Mouse (Mus musculus): ENCODE measurements around the gene Sox11. TPM values are rescaled to one million over a fixed set of nuclear protein-coding genes. Genes with fewer than 3 reads are reported as not detected.
A peak's percentile ranks its signal among the peaks of the same experiment; 100 is the strongest.

The Sox11 gene
- total RNA-seq, 2 experiments from 2014 or later = 14.4 to 19.6 TPM

DNA sequence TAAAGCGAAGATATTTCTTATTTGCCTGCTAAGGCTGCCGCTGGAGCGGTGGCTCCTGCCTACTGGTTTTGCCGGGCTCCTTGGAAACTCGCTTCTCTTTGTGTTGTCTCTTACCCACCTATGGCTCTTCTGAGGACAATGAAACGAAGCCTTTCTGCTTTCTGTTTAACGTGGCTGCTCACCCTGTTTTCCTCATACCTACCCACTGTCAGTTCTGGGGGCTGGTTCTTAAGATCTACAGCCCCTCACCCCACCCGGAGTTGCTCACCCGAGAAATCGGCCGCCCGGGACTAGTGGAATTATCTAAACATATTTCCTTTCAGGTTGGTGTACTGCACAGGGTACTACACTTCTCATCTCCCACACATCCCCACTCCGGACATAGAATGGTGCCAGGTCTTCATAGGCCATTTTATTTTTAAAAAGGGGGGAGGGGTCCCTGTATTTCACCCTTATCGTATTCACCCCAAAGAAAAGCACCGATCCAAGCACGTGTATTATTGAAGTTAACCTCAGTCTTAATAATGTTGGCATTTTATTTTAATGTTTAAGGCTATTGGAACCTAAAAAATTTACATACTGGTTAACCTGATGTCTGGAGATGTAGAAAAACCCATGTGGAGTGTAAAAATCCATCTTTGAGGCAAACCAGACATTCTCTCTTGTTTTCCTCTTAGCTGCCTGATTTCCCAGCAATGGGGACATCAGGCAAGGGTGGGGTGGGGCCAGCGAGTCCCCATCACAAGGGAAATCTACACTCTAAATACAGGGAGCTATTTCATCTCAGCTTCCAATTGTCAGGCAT is 1.4 kb upstream of the Sox11 start:
- no peak for TF ChIP-seq CTCF (IDR thresholded peaks at IDR 0.05)
- Histone ChIP-seq H3K4me3 (peak overlapping the region; percentile 51), H3K27ac (peak overlapping the region; percentile 81)
- DNase-seq (ENCODE audit: extremely low spot score in 1 of 2, low spot score in 2 of 2) = no peak
- intact Hi-C loops (cut with DNase I) = loop anchor here (1.0 to 5.0 kb wide), 10 partner anchors 255 to 1088 kb away; no protein-coding TSS in a partner anchor

DNA sequence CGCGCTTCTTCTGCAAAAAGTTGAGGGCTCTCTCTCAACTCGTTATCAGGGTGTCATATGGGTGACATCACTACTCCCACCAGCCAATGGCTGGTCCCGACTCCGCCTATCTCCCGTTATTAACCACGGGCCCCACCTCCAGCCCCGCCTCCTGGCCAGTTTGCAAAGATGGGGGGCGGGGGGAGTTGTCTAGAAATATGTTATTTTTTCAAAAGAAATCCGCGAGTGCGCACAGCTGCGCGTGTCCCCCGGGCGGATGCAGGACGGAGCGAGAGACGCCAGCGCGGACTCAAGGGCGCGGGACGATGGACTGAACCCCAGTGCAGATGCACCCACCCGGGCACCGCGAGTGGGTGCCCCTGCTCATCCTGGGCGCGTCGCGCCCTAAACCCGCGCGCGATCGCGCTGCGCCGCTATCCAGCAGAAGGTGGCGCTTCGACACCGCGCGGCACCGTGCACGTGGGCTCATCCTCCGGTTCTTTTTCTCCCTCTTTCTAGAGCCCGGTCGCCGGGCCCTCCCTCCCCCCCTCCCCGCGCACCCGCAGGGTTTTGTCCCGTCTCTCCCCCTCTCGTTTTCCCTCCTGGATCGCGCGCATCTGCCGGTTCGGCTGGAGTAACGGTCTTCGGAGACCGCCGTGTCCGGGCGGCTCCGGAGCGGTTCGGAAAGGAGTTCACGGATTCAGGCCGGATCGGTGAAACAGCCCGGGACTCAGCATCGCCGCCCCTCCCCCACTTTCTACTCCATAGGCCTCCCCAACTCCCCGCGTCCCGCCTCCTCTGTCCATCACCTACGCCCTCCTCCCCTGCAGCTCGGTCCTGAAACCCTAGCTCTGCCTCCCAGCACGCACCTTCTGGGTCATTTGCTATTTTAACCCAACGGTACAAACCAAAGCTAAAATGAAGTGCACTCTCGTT is 574 bp upstream of the Sox11 start:
- Histone ChIP-seq H3K27ac (peak overlapping the region; percentile 90), H3K4me3 (peak overlapping the region; percentile 51)
- TF ChIP-seq CTCF (IDR thresholded peaks at IDR 0.05) = peak; percentile 66
- peak; percentile 85 to 90 for DNase-seq (ENCODE audit: extremely low spot score in 1 of 2, low spot score in 2 of 2)
- intact Hi-C loops (cut with DNase I) = loop anchor here (1.0 to 5.0 kb wide), 10 partner anchors 256 to 1089 kb away; no protein-coding TSS in a partner anchor

DNA sequence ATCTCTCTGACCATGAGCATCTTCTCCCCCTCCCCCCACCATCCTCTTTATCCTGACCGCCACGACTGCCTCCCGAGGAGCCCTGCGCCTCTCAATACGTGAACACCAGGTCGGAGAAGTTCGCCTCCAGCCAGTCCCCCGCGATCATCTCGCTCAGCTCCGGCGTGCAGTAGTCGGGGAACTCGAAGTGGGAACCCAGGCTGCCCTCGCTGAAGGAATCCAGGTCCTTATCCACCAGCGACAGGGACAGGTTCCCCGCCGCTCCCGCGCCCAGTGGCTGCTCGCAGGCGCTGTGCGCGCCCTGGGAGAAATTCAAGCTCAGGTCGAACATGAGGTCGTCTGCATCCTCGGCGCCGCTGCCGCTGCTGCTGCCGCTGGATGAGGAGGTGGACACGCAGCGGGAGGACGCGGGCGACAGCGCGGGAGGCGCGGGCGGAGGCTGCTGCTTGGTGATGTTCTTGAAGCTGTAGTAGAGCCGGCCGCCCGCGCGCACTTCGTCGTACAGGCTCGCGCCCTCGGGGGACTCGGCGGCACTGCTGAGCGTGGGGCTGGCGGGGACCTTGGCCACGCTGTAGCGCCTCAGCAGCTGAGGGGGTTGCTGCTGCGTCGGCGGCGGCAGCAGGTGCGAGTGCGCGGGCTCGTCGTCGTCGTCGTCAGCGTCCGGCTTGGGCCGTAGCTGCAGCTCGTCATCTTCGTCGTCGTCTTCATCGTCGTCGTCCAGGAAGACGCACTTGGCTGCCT is 1.1 kb downstream of the Sox11 start:
- intact Hi-C loops (cut with DNase I) = loop anchor here (2.0 to 5.0 kb wide), 8 partner anchors 182 to 1076 kb away; no protein-coding TSS in a partner anchor
- TF ChIP-seq CTCF (IDR thresholded peaks at IDR 0.05) = no peak
- DNase-seq (ENCODE audit: extremely low spot score in 1 of 2, low spot score in 2 of 2) = peak; percentile 69 to 74
- H3K4me3 ChIP-seq = peak overlapping the region; percentile 51
- H3K27ac ChIP-seq = peak overlapping the region; percentile 90

DNA sequence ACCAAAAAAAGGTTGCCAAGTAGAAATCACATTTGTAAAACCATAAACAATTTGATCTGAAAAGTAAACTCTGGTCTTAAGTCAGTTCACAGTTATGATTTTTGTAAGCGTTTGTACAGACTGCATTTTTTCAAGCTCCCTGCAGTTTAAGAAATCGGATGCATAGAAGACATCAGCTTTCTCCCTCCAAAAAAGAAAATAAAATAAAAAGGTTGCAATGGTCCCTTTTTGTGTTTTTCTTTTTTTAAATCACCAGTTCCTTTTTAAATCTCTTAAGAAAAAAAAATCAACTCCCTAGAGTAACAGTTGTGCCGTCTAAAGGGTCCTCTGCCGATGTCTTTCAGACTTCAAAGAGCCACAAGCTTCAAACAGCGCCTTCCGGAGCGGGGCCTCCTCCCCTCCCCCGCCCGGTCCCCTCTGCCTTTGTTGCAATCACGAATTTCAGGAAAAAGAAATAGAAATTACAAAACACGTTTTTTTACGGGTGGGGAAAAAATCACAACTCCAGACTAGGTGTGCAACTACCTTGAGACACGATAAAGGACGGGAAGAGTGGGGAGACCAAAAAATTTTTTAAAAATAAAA is 1.8 kb downstream of the Sox11 start:
- intact Hi-C loops (cut with DNase I) = loop anchor here (2.0 to 5.0 kb wide), 8 partner anchors 182 to 1077 kb away; no protein-coding TSS in a partner anchor
- Histone ChIP-seq H3K4me3 (peak overlapping the region; percentile 51), H3K27ac (peak overlapping the region; percentile 90; the same call in 1 of the 2 replicates)
- DNase-seq (ENCODE audit: extremely low spot score in 1 of 2, low spot score in 2 of 2) = no peak
- no peak for TF ChIP-seq CTCF (IDR thresholded peaks at IDR 0.05)

DNA sequence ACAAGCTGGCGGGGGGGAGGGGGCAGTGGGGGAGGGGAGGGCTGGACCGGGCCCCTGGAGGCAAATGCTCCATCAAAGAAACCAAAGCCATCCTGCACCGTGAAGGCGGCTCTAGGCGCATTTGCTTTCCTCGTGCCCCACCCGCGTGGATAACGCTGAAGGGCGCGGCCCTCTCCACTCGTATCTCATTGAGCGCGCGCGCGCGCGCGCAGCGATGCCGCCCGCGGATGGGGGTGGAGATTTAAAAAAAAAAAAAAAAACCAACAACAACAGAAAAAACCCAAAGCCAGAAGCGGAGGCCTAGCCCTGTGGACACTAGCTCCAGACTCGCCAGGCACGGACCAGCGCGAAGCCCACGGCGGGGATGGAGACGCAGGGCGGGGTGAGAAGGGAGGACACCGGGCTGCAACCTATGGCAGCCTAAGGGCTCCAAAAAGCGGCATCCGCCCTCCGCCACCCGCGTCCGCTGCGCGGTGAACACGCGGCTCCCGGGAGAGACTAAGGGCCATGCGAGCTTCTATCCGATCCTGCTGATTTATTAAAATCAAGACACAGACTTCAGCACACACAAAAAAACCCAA is 3.1 kb downstream of the Sox11 start:
- TF ChIP-seq CTCF (IDR thresholded peaks at IDR 0.05) = no peak
- Histone ChIP-seq H3K4me3 (peak overlapping the region; percentile 51), H3K27ac (peak overlapping the region; percentile 92)
- peak; percentile 65 to 66 for DNase-seq (ENCODE audit: extremely low spot score in 1 of 2, low spot score in 2 of 2)
- intact Hi-C loops (cut with DNase I) = loop anchor here (2.0 to 10.0 kb wide), 3 partner anchors 277 to 864 kb away; no protein-coding TSS in a partner anchor

- Histone ChIP-seq H3K4me3 (peak overlapping the region; percentile 51), H3K27ac (peak overlapping the region; percentile 92)
- intact Hi-C loops (cut with DNase I) = loop anchor here (2.0 to 10.0 kb wide), 3 partner anchors 276 to 864 kb away; no protein-coding TSS in a partner anchor
- TF ChIP-seq CTCF (IDR thresholded peaks at IDR 0.05) = no peak
- DNase-seq (ENCODE audit: extremely low spot score in 1 of 2, low spot score in 2 of 2) = peak; percentile 59 to 63
Observed at GRCm38 (mm10) chr12:27338721-27339170, 3.6 kb downstream of the Sox11 start.

DNA sequence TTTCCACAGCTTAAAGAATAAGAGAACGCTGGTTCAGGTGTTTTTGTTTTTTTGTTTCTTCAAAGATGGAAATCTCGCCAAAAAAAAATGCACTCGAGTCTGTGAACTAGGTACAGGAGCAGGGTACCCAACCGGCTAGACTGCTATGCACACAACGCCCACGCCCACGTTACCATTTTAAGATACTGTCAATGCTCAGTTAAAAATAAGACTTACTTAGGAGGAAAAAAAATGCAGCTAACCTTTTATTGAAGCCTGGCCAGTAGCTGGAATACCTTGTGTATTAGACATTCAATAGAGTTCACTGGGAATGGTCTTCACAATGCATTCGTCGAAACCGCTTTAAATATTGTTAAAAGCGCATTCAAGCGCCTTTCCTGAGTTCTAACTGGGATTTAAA is 4.3 kb downstream of the Sox11 start:
- peak overlapping the region; percentile 51 for H3K4me3 ChIP-seq
- intact Hi-C loops (cut with DNase I) = loop anchor here (2.0 to 10.0 kb wide), 3 partner anchors 276 to 863 kb away; no protein-coding TSS in a partner anchor

GRCm38 (mm10) chr12:27337482-27337881 is 4.9 kb downstream of the Sox11 start:
- TF ChIP-seq CTCF (IDR thresholded peaks at IDR 0.05) = no peak
- no peak for DNase-seq (ENCODE audit: extremely low spot score in 1 of 2, low spot score in 2 of 2)
- H3K27ac ChIP-seq = no peak overlapping the region
- intact Hi-C loops (cut with DNase I) = loop anchor here (2.0 to 10.0 kb wide), 3 partner anchors 199 to 863 kb away; no protein-coding TSS in a partner anchor
- H3K4me3 ChIP-seq = peak overlapping the region; percentile 51

More for the DNA sequence above, 4.3 kb downstream of the Sox11 start:
- no peak overlapping the region; the same call in 1 of the 2 replicates for H3K27ac ChIP-seq
- TF ChIP-seq CTCF (IDR thresholded peaks at IDR 0.05) = no peak
- peak in 1 of 2 experiments; percentile 28 for DNase-seq (ENCODE audit: extremely low spot score in 1 of 2, low spot score in 2 of 2)

DNA sequence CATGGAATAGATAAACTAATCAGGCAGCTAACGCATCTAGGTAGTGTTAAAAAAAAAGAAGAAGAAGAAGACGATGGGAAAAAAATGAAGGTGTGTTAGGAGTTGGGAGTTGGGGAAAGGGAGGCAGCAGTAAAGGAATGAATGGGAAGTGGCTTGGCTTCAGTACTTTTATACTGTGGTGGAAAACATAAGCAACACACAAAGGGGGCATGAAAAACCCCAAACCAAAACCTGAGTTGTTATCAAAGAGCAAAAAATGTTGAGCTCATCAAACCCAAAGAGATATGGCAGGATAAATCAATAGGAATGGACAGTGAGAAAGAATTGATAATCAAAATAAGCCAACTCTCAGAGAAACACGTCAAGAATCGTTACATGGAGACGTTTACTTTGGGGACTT is 5.6 kb downstream of the Sox11 start:
- no peak for TF ChIP-seq CTCF (IDR thresholded peaks at IDR 0.05)
- Histone ChIP-seq H3K27ac (no peak overlapping the region), H3K4me3 (no peak overlapping the region)
- intact Hi-C loops (cut with DNase I) = loop anchor here (2.0 to 10.0 kb wide), 3 partner anchors 198 to 862 kb away; no protein-coding TSS in a partner anchor
- no peak for DNase-seq (ENCODE audit: extremely low spot score in 1 of 2, low spot score in 2 of 2)

DNA sequence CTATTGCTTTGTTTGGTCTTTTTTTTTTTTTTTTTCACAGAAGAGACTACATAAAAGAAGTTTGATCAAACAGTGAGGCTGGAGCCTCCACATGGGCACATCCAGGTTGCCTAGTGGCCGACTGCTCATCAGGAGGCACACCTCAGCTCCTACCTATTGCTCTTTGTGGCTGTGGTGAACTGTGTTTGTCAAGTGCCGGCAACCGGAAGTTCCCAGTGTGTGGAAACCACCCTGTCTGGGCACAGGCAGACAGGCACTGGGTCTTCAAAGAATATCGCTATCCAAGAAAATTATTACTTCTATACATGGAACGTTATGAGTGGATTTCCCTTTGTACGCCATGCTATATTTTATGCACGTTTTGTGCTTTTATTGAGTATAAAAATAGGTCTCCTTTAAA is 6.0 kb downstream of the Sox11 start:
- TF ChIP-seq CTCF (IDR thresholded peaks at IDR 0.05) = no peak
- Histone ChIP-seq H3K4me3 (no peak overlapping the region), H3K27ac (no peak overlapping the region)
- intact Hi-C loops (cut with DNase I) = loop anchor here (2.0 to 10.0 kb wide), 3 partner anchors 198 to 862 kb away; no protein-coding TSS in a partner anchor
- DNase-seq (ENCODE audit: extremely low spot score in 1 of 2, low spot score in 2 of 2) = no peak

Measured in left cerebral cortex, adult 2 months (tissue).